Mouse (Mus musculus) ES-E14 (cell line): ENCODE measurements at regions not wholly inside any gene's neighbourhood (a gene's known extent, or its start where the extent isn't known, plus 50 kb on each side); places are given as distances from the start of the nearest gene placed in this dataset.

ENCODE experiments used
- CHD2 ChIP-seq: IDR thresholded peaks from 2 replicates; pipeline ENCODE4 v1.6.1; 2014; ENCODE audit warnings: mild to moderate bottlenecking, low read depth, low read length, inconsistent platforms
- MAFK ChIP-seq: IDR thresholded peaks from 2 replicates; pipeline ENCODE4 v1.6.1; 2014; ENCODE audit warnings: mild to moderate bottlenecking, low read depth, low read length, inconsistent platforms; ENCODE audit not compliant: insufficient read depth
- ZC3H11A ChIP-seq: IDR thresholded peaks from 2 replicates; pipeline ENCODE4 v1.6.1; 2012; ENCODE audit warnings: low read depth, mild to moderate bottlenecking, inconsistent platforms, low read length, borderline replicate concordance

DNA sequence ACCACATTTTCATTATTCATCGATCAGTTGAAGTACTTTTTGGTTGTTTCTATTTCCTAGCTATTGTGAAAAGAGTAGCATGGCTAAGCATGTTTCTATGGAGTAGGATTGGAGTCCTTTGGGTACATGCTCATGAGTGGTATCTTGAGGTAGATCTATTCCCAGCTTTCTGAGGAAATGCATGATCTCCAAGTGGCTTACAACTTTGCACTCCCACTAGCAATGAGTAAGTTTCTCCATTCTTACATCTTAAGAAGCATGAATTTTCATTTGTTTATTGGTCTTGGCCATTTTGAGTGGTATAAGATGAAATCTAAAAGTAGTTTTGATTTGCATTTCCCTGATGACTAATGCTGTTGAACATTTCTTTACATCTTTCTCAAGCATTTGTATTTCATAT lies 61.7 kb downstream of the Olfr987 start:
- no peak for TF ChIP-seq ZC3H11A
- TF ChIP-seq MAFK, result no peak
- TF ChIP-seq CHD2, result no peak
